In genomic region chr16:91647461-91648219, GRCm38 (mm10) we compare ENCODE assay signal across 8 mouse cellular contexts. TPM values are rescaled to one million over a fixed set of nuclear protein-coding genes. Genes with fewer than 3 reads are reported as not detected.
DNase-seq lines count a peak whose midpoint lies in the region; ATAC-seq and TF ChIP-seq lines count a peak whose summit lies in the region.

Gene Son (plus strand): TSS chr16:91647506.

- H3K27me3 ChIP-seq in MEL (ENCODE audit: control insufficient read depth in 1 of 2, insufficient read depth in 2 of 2, low read length in 2 of 2): no peaks in the 10 kb centered on the region
- H3K27me3 ChIP-seq in cerebellum, adult 2 months (ENCODE audit: control insufficient read depth, insufficient read depth, low read length): no peaks in the 10 kb centered on the region
- no peaks in the 10 kb centered on the region for H3K27me3 ChIP-seq in forebrain, postnatal 0 days (ENCODE audit: insufficient read depth, low read length)
- H3K27me3 ChIP-seq in lung, embryonic 15.5 days: no peaks in the 10 kb centered on the region

- H3K27ac ChIP-seq in MEL (ENCODE audit: control insufficient read depth, low read depth, low read length): peak within 1 kb of the TSS; percentile 97
- H3K27ac ChIP-seq in cerebellum, adult 2 months (ENCODE audit: insufficient read depth, low read length): peak within 1 kb of the TSS; percentile 82
- H3K27ac ChIP-seq in forebrain, postnatal 0 days (ENCODE audit: low read depth, low read length): peak within 1 kb of the TSS; percentile 99
- peak within 1 kb of the TSS; percentile 99 for H3K27ac ChIP-seq in lung, embryonic 15.5 days

- peak; percentile 98 for ATAC-seq in forebrain, postnatal 0 days
- ATAC-seq in lung, embryonic 15.5 days (ENCODE audit: borderline replicate concordance, extremely low read depth, low FRiP score, low TSS enrichment): peak; percentile 96

- peaks cover 5 to 11% of the 10 kb centered on the region in 2 experiments; a peak in 3 of 4 replicates for H3K4me1 ChIP-seq in MEL (ENCODE audit: control insufficient read depth in 1 of 2, insufficient read depth in 2 of 2, low read length in 2 of 2)
- peaks cover 7% of the 10 kb centered on the region for H3K4me1 ChIP-seq in cerebellum, adult 2 months (ENCODE audit: control insufficient read depth, insufficient read depth, low read length)
- H3K4me1 ChIP-seq in forebrain, postnatal 0 days (ENCODE audit: insufficient read depth): peaks cover 4% of the 10 kb centered on the region; the same call in 1 of the 2 replicates
- H3K4me1 ChIP-seq in lung, embryonic 15.5 days: peaks cover 21% of the 10 kb centered on the region

- peaks cover 84% of the 10 kb centered on the region for H3K79me2 ChIP-seq in MEL (ENCODE audit: control insufficient read depth, insufficient read depth, low read length, poor library complexity)

- DNase-seq in MEL (ENCODE audit: low read depth, low spot score): peak; percentile 98
- peak; percentile 96 to 99 for DNase-seq in cerebellum, adult 2 months
- DNase-seq in forebrain, postnatal 0 days: peak; percentile 99
- DNase-seq in heart, postnatal 4 days: peak; percentile 96
- peak; percentile 97 for DNase-seq in layer of hippocampus, adult 8-10 months (ENCODE audit: low spot score in 2 of 2)
- peak; percentile 97 for DNase-seq in ovary, adult 18-20 months (ENCODE audit: low spot score)
- peak; percentile 98 for DNase-seq in thymus, postnatal 0 days (ENCODE audit: low spot score)

- WGBS in cerebellum, adult 2 months: under 1% methylated on average over 69 of the region's 70 CpGs
- WGBS in forebrain, postnatal 0 days: 2% methylated on average over 70 of the region's 70 CpGs
- under 1% methylated on average over 70 of the region's 70 CpGs for WGBS in lung, embryonic 15.5 days

- no peak for TF ChIP-seq RAD21 in MEL (IDR thresholded peaks at IDR 0.05; ENCODE audit: low read depth, low read length)

- TF ChIP-seq EP300 in MEL (IDR thresholded peaks at IDR 0.05; ENCODE audit: low read depth in 1 of 2, low read length in 2 of 2): no peak

- no peak for TF ChIP-seq CTCF in MEL (IDR thresholded peaks at IDR 0.05 in 2 of 3, conservative IDR thresholded peaks at IDR 0.05 in 1 of 3; ENCODE audit: control insufficient read depth in 1 of 3, insufficient read depth in 1 of 3, low read depth in 2 of 3, low read length in 3 of 3, poor library complexity in 1 of 3, severe bottlenecking in 1 of 3)
- no peak for TF ChIP-seq CTCF in cerebellum, adult 2 months (IDR thresholded peaks at IDR 0.05; ENCODE audit: borderline replicate concordance, insufficient read depth, low read depth, low read length)
- TF ChIP-seq CTCF in forebrain, postnatal 0 days (IDR thresholded peaks at IDR 0.05; ENCODE audit: low read depth): 0 out of 2 replicates have a peak, but pooled peaks have one; percentile 2

- peak within 1 kb of the TSS; percentile 100 for H3K9ac ChIP-seq in MEL (ENCODE audit: control insufficient read depth, low read depth, low read length, poor library complexity, severe bottlenecking)
- H3K9ac ChIP-seq in forebrain, postnatal 0 days: peak within 1 kb of the TSS; percentile 95
- H3K9ac ChIP-seq in lung, embryonic 15.5 days: peak within 1 kb of the TSS; percentile 84

- peak within 1 kb of the TSS; percentile 96 for H3K4me2 ChIP-seq in forebrain, postnatal 0 days (ENCODE audit: low read depth)
- peak within 1 kb of the TSS; percentile 96 for H3K4me2 ChIP-seq in lung, embryonic 15.5 days

- peak within 1 kb of the TSS; percentile 95 to 99 for H3K4me3 ChIP-seq in MEL (ENCODE audit: control insufficient read depth in 1 of 2, insufficient read depth in 1 of 2, low read depth in 2 of 2, low read length in 2 of 2)
- peak within 1 kb of the TSS; percentile 90 for H3K4me3 ChIP-seq in cerebellum, adult 2 months (replicated peaks; ENCODE audit: insufficient read depth, low read depth, low read length)
- H3K4me3 ChIP-seq in forebrain, postnatal 0 days (ENCODE audit: low read depth, low read length): peak within 1 kb of the TSS; percentile 85
- H3K4me3 ChIP-seq in lung, embryonic 15.5 days: peak within 1 kb of the TSS; percentile 68

- H3K36me3 ChIP-seq in MEL (ENCODE audit: control insufficient read depth in 1 of 2, insufficient read depth in 2 of 2, low read length in 2 of 2): peaks cover 16 to 43% of the 10 kb centered on the region in 2 experiments
- peaks cover 11% of the 10 kb centered on the region for H3K36me3 ChIP-seq in forebrain, postnatal 0 days (ENCODE audit: insufficient read depth)
- peaks cover 17% of the 10 kb centered on the region for H3K36me3 ChIP-seq in lung, embryonic 15.5 days

- H3K9me3 ChIP-seq in MEL (replicated peaks; ENCODE audit: insufficient read depth, low read length): no peaks in the 10 kb centered on the region
- no peaks in the 10 kb centered on the region for H3K9me3 ChIP-seq in forebrain, postnatal 0 days (ENCODE audit: low read length)
- H3K9me3 ChIP-seq in lung, embryonic 15.5 days: no peaks in the 10 kb centered on the region

- peak; percentile 86 to 96; a peak in 3 of 4 replicates for TF ChIP-seq POLR2A in MEL (IDR thresholded peaks at IDR 0.05; ENCODE audit: control insufficient read depth in 1 of 2, insufficient read depth in 1 of 2, low read depth in 1 of 2, low read length in 2 of 2, poor library complexity in 1 of 2)
- peak; percentile 88 for TF ChIP-seq POLR2A in cerebellum, adult 2 months (IDR thresholded peaks at IDR 0.05; ENCODE audit: borderline replicate concordance, insufficient read depth, low read length)

TF ChIP-seq in MEL, 35 proteins besides CTCF, POLR2A, EP300 and RAD21:
- peak; percentile 93; the same call in 1 of the 2 replicates for TF ChIP-seq ZMIZ1 (IDR thresholded peaks at IDR 0.05; ENCODE audit: low read depth, low read length)
- no peak for TF ChIP-seq ELF1 (IDR thresholded peaks at IDR 0.05; ENCODE audit: low read depth, low read length)
- TF ChIP-seq NELFE (IDR thresholded peaks at IDR 0.05; ENCODE audit: low read depth, low read length): peak; percentile 93
- peak; percentile 83 for TF ChIP-seq HCFC1 (IDR thresholded peaks at IDR 0.05; ENCODE audit: low read depth, low read length)
- 0 out of 2 replicates have a peak, but pooled peaks have one; percentile 15 for TF ChIP-seq E2F4 (IDR thresholded peaks at IDR 0.05; ENCODE audit: borderline replicate concordance, low read depth, low read length)
- TF ChIP-seq MAFK (IDR thresholded peaks at IDR 0.05; ENCODE audit: borderline replicate concordance, low read depth, low read length): no peak
- TF ChIP-seq MXI1 (IDR thresholded peaks at IDR 0.05; ENCODE audit: low read depth, low read length): peak; percentile 46; the same call in 1 of the 2 replicates
- TF ChIP-seq USF2 (IDR thresholded peaks at IDR 0.05; ENCODE audit: borderline replicate concordance in 1 of 2, insufficient read depth in 1 of 2, low read depth in 1 of 2, low read length in 2 of 2): no peak
- peak; percentile 60; the same call in 1 of the 2 replicates for TF ChIP-seq TCF12 (IDR thresholded peaks at IDR 0.05; ENCODE audit: low read depth, low read length)
- TF ChIP-seq POLR2AphosphoS5 (IDR thresholded peaks at IDR 0.05; ENCODE audit: borderline replicate concordance, low read depth, low read length): no peak
- TF ChIP-seq CHD1 (IDR thresholded peaks at IDR 0.05; ENCODE audit: low read depth, low read length): 0 out of 2 replicates have a peak, but pooled peaks have one; percentile 92
- TF ChIP-seq POLR2AphosphoS2 (IDR thresholded peaks at IDR 0.05; ENCODE audit: low read length): 0 out of 2 replicates have a peak, but pooled peaks have one; percentile 49
- peak; percentile 91 for TF ChIP-seq TBP (IDR thresholded peaks at IDR 0.05; ENCODE audit: low read depth, low read length)
- TF ChIP-seq NRF1 (IDR thresholded peaks at IDR 0.05; ENCODE audit: insufficient read depth, low read depth, low read length, poor library complexity, severe bottlenecking): peak; percentile 56
- TF ChIP-seq MEF2A (IDR thresholded peaks at IDR 0.05; ENCODE audit: extremely low read depth, insufficient replicate concordance, low read depth, low read length, poor library complexity, severe bottlenecking): no peak
- TF ChIP-seq ZC3H11A (IDR thresholded peaks at IDR 0.05; ENCODE audit: low read depth, low read length): peak; percentile 65
- TF ChIP-seq KAT2A (conservative IDR thresholded peaks at IDR 0.05; ENCODE audit: low read depth, low read length): peak; percentile 62
- peak; percentile 43; the same call in 1 of the 2 replicates for TF ChIP-seq MYB (IDR thresholded peaks at IDR 0.05; ENCODE audit: low read depth, low read length)
- TF ChIP-seq MAX (IDR thresholded peaks at IDR 0.05; ENCODE audit: low read length): peak; percentile 75
- peak; percentile 84 for TF ChIP-seq MYC (IDR thresholded peaks at IDR 0.05; ENCODE audit: low read depth, low read length)
- TF ChIP-seq ETS1 (IDR thresholded peaks at IDR 0.05; ENCODE audit: low read depth, low read length): 0 out of 2 replicates have a peak, but pooled peaks have one; percentile 8
- no peak for TF ChIP-seq BHLHE40 (IDR thresholded peaks at IDR 0.05; ENCODE audit: borderline replicate concordance, low read depth, low read length)
- peak; percentile 48; the same call in 1 of the 2 replicates for TF ChIP-seq RCOR1 (IDR thresholded peaks at IDR 0.05; ENCODE audit: low read depth, low read length)
- no peak for TF ChIP-seq GATA1 (IDR thresholded peaks at IDR 0.05; ENCODE audit: low read depth, low read length)
- TF ChIP-seq TAL1 (IDR thresholded peaks at IDR 0.05; ENCODE audit: low read length): no peak
- no peak for TF ChIP-seq GABPA (IDR thresholded peaks at IDR 0.05; ENCODE audit: low read depth, low read length)

RNA-seq across cellular contexts. Expression of gene Son, which starts in this region (rescaled TPM):
- 93.6 and 102 TPM in 2 replicates for total RNA-seq in MEL (2012; rRNA removed)
- polyA plus RNA-seq in MEL (2012; ENCODE audit: insufficient read depth in 1 of 2, insufficient read length in 2 of 2, low read depth in 1 of 2, low replicate concordance in 2 of 2, missing spikeins in 1 of 2): 100 to 1,000 TPM; 157 to 182 TPM
- 358 and 366 TPM in 2 replicates for polyA plus RNA-seq in cerebellum, adult 2 months (2012; rRNA removed)
- total RNA-seq in forebrain, postnatal 0 days (2014; rRNA removed): 220 and 279 TPM in 2 replicates
- polyA plus RNA-seq in forebrain, postnatal 0 days (2015; fragmentation: Nextera tagmentation; extraction: Ambion mirVana): 56.9 and 76.7 TPM in 2 replicates
- total RNA-seq in heart, postnatal 4 days (2021): 100 to 1,000 TPM; 234 to 236 TPM
- total RNA-seq in layer of hippocampus, adult 8-10 months (2022): 100 to 1,000 TPM; 240 to 273 (median 257) TPM
- 108 and 110 TPM in 2 replicates for polyA plus RNA-seq in lung, embryonic 15.5 days (2015; fragmentation: Nextera tagmentation; extraction: Ambion mirVana)
- 132 and 172 TPM in 2 replicates for polyA plus RNA-seq in thymus, postnatal 0 days (2015; fragmentation: Nextera tagmentation; extraction: Ambion mirVana)

Comparison
In these comparisons a context has a peak if more than half of its experiments do, and no peak if none do; other contexts are left out.
1. Peak in every context shown above with its lines: DNase-seq, ATAC-seq, H3K4me3 ChIP-seq and H3K27ac ChIP-seq.